Mouse (Mus musculus) hindbrain, postnatal 0 days (tissue): ENCODE measurements at regions not wholly inside any gene's neighbourhood (a gene's known extent, or its start where the extent isn't known, plus 50 kb on each side); places are given as distances from the start of the nearest gene placed in this dataset.
A peak's percentile ranks its signal among the peaks of the same experiment; 100 is the strongest.

Experiments
- ATAC-seq: fragments of 200-750 bp; cut with Nextera tagmentation; 2 replicates; pipeline ENCODE4 v1.8.0; 2017; ENCODE audit warnings: mild to moderate bottlenecking, moderate TSS enrichment, moderate library complexity
- DNase-seq: peaks from one replicate; pipeline ENCODE4 v3.0.0-alpha.2; 2015; ENCODE audit warnings: low spot score
- H3K27ac ChIP-seq: fragments of 300-500 bp; sonication (generic); 2 replicates; pipeline ENCODE4 v1.5.1; 2014; ENCODE audit warnings: mild to moderate bottlenecking
- H3K27me3 ChIP-seq: fragments of 300-500 bp; sonication (generic); 2 replicates; pipeline ENCODE4 v1.6.1; 2014; ENCODE audit warnings: low read length, mixed read lengths; ENCODE audit not compliant: insufficient read depth
- H3K36me3 ChIP-seq: fragments of 300-500 bp; sonication (generic); 2 replicates; pipeline ENCODE4 v1.6.1; 2014; ENCODE audit warnings: low read length, mixed read lengths; ENCODE audit not compliant: insufficient read depth
- H3K4me1 ChIP-seq: fragments of 300-500 bp; sonication (generic); 2 replicates; pipeline ENCODE4 v1.6.1; 2014; ENCODE audit warnings: antibody characterized with exemption, low read length, mixed read lengths; ENCODE audit not compliant: insufficient read depth
- H3K4me2 ChIP-seq: fragments of 300-500 bp; sonication (generic); 2 replicates; pipeline ENCODE4 v1.6.1; 2014; ENCODE audit warnings: low read depth, mild to moderate bottlenecking, low read length, moderate library complexity, mixed read lengths
- H3K4me3 ChIP-seq: fragments of 300-500 bp; sonication (generic); 2 replicates; pipeline ENCODE4 v1.5.1; 2014; ENCODE audit warnings: low read length
- H3K9ac ChIP-seq: fragments of 300-500 bp; sonication (generic); replicated peaks from 2 replicates; pipeline ENCODE4 v1.6.1; 2014; ENCODE audit warnings: mild to moderate bottlenecking, low read length, moderate library complexity, mixed read lengths
- H3K9me3 ChIP-seq: fragments of 300-500 bp; sonication (generic); 2 replicates; pipeline ENCODE4 v1.6.1; 2016; ENCODE audit warnings: low read length, mixed read lengths
- CTCF ChIP-seq: IDR thresholded peaks from 2 replicates; pipeline ENCODE4 v1.5.1; 2016; ENCODE audit warnings: antibody characterized with exemption, control low read depth, low read depth
- WGBS: fragments of 180-500 bp; shearing (Covaris S2); extraction: QIAGEN DNeasy Blood & Tissue Kit; methylation state at CpG from one replicate; pipeline ENCODE4 v1.1.7; 2014; 5-methylcytosine and 5-hydroxymethylcytosine counted together

- ATAC-seq: no peak
- 59% methylated on average over 1 of the region's 1 CpGs for WGBS
- H3K4me3 ChIP-seq: no peak overlapping the region
- no peak overlapping the region for H3K27ac ChIP-seq
- DNase-seq: no peak
- no peaks in the 10 kb centered on the region for H3K4me1 ChIP-seq
- no peaks in the 10 kb centered on the region for H3K27me3 ChIP-seq
- no peaks in the 10 kb centered on the region for H3K9me3 ChIP-seq
- no peak overlapping the region for H3K4me2 ChIP-seq
- H3K9ac ChIP-seq: no peak overlapping the region
- TF ChIP-seq CTCF: no peak
- no peaks in the 10 kb centered on the region for H3K36me3 ChIP-seq
These were observed 74.0 kb upstream of the Pou6f2 start for GRCm38 (mm10) chr13:18471534-18471933.

DNA sequence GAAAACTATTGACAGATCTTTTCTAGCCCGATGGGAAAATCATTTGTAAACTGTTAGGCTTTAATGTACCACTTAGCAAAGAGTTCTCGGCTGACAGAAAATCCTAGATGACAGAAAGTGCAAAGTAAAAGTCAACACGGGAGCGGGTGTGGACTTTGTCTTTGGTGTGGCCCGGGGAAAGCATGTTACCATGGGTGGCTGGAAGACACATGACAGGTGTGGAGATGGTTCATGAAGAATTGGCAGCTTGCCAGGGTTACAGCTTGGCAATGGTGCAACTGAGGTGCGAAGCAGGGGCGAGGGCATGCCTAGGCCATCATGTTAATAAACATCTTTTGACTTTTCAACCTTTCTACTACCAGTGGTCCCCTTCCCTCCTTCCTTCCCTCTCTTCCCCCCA lies 68.4 kb upstream of the Pou6f2 start:
- no peak for DNase-seq
- Histone ChIP-seq H3K4me2 (no peak overlapping the region), H3K9me3 (no peaks in the 10 kb centered on the region), H3K27ac (no peak overlapping the region), H3K4me1 (no peaks in the 10 kb centered on the region), H3K27me3 (no peaks in the 10 kb centered on the region), H3K36me3 (no peaks in the 10 kb centered on the region), H3K4me3 (no peak overlapping the region), H3K9ac (no peak overlapping the region)
- 80% methylated on average over 7 of the region's 7 CpGs for WGBS
- no peak for ATAC-seq
- no peak for TF ChIP-seq CTCF

DNA sequence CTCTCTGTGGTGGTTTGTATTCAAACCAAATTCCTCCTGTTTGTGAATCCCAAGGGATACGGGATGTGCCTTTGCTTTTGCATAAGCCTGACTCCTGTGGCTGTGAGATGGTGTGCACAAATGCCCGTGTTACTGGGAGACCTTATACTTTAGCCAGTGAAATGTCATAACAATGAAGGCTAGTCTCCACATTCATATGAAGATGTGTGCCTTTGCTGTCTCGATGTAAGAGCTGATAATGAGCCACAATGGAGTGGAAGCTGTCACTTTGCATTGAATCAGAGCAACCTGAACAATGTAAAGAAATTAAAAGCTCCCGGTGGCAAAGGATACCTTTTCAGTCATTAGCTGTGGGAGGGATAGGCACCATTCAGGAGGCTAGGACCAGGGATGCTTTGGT lies 64.7 kb upstream of the Pou6f2 start:
- no peak overlapping the region for H3K4me2 ChIP-seq
- no peak overlapping the region for H3K4me3 ChIP-seq
- DNase-seq (no peak), ATAC-seq (no peak)
- WGBS: 21% methylated on average over 4 of the region's 4 CpGs
- H3K27ac ChIP-seq: no peak overlapping the region
- no peaks in the 10 kb centered on the region for H3K4me1 ChIP-seq
- TF ChIP-seq CTCF: no peak
- H3K9ac ChIP-seq: no peak overlapping the region
- H3K9me3 ChIP-seq: no peaks in the 10 kb centered on the region
- no peaks in the 10 kb centered on the region for H3K36me3 ChIP-seq
- no peaks in the 10 kb centered on the region for H3K27me3 ChIP-seq

DNA sequence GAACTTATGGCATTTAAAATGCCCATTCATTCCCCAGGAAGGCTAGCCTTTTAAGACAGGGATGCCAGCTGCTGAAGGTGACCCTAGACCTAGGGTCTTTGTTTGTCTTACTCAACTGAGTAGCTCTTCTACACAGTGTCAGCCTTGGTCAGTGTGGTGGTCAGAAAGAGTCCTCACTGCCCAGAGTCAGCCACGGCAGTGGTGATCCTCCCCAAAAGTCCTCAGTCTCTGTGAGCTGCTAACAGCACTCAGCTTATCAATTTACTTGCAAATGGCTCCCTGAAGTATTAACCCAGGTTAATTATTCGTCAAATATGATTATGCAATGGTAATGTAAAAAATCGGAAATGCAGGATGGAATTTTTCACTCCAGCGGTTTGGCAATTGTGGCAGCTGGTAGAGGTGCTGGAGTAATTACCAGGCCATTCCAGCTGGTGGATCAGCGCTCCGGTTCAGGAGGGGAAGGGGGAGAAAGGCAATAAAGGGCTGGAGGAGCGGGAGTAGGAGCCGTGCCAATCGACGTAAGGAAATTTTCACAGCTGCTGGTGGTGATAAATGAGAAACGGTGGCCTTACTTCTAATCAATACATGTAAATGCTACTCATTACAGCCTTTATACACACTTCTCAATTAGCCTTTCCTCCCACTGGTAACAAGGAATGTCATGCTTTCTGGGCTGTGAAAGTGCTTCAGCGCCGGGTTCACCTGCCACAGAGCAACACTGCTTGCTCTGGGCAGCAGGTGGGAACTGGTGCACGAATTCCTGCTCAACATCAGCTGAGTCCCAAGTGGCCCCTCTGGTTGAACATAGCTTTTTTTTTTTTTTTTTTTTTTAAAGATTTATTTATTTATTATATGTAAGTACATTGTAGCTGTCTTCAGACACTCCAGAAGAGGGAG lies 60.1 kb upstream of the Pou6f2 start:
- WGBS: 25% methylated on average over 14 of the region's 14 CpGs
- no peak overlapping the region for H3K4me2 ChIP-seq

More for the DNA sequence above, 60.1 kb upstream of the Pou6f2 start:
- H3K4me1 ChIP-seq: no peaks in the 10 kb centered on the region
- TF ChIP-seq CTCF: no peak
- H3K27me3 ChIP-seq: no peaks in the 10 kb centered on the region
- no peak overlapping the region for H3K27ac ChIP-seq
- no peaks in the 10 kb centered on the region for H3K36me3 ChIP-seq
- 0 out of 2 replicates have a peak, but pooled peaks have one; percentile 59 for ATAC-seq
- H3K9ac ChIP-seq: no peak overlapping the region
- H3K9me3 ChIP-seq: no peaks in the 10 kb centered on the region
- H3K4me3 ChIP-seq: no peak overlapping the region
- peak; percentile 11 for DNase-seq
